Comparison of ENCODE assay signal across 8 mouse cellular contexts in the genomic region with DNA sequence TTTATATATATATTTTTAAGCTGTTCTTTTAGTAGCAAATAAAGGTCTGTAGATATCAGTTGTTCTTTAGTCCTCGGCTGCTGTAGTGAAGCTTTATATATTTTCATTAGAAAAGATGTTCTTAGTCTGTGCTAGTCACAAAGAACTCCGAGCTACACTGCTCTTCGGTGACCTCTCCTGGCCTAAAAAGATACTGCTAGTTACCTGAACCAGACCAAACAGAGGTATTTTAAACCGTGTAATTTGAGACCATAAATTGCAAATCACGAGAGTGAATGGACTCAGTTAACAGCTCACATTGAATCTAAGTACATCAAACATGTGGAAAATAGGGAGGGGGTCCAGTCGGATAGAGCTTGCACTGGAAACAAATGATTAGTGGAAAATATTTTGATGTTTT.
A peak's percentile ranks its signal among the peaks of the same experiment; 100 is the strongest.
DNase-seq lines count a peak whose midpoint lies in the region; ATAC-seq and TF ChIP-seq lines count a peak whose summit lies in the region.

No protein-coding gene starts in this region.

- no peak overlapping the region for H3K4me2 ChIP-seq in hindbrain, embryonic 12.5 days (replicated peaks)
- H3K4me2 ChIP-seq in hindbrain, embryonic 13.5 days = no peak overlapping the region
- no peak overlapping the region for H3K4me2 ChIP-seq in limb, embryonic 14.5 days (replicated peaks; ENCODE audit: low read depth, low read length, severe bottlenecking)

- H3K4me3 ChIP-seq in hindbrain, embryonic 10.5 days = no peak overlapping the region
- H3K4me3 ChIP-seq in hindbrain, embryonic 12.5 days = no peak overlapping the region
- H3K4me3 ChIP-seq in hindbrain, embryonic 13.5 days = no peak overlapping the region
- H3K4me3 ChIP-seq in limb, embryonic 14.5 days (replicated peaks; ENCODE audit: low read length) = no peak overlapping the region

- H3K9ac ChIP-seq in hindbrain, embryonic 12.5 days = no peak overlapping the region
- H3K9ac ChIP-seq in hindbrain, embryonic 13.5 days = no peak overlapping the region
- H3K9ac ChIP-seq in limb, embryonic 14.5 days (ENCODE audit: low read depth, low read length, severe bottlenecking) = no peak overlapping the region

- no peak for TF ChIP-seq POLR2A in limb, embryonic 14.5 days (IDR thresholded peaks at IDR 0.05; ENCODE audit: borderline replicate concordance, extremely low read depth, insufficient read depth, insufficient read length)

- H3K9me3 ChIP-seq in hindbrain, embryonic 10.5 days = peaks cover under 1% of the 10 kb centered on the region; the same call in 1 of the 2 replicates
- no peaks in the 10 kb centered on the region for H3K9me3 ChIP-seq in hindbrain, embryonic 12.5 days (replicated peaks)
- no peaks in the 10 kb centered on the region for H3K9me3 ChIP-seq in hindbrain, embryonic 13.5 days
- no peaks in the 10 kb centered on the region for H3K9me3 ChIP-seq in limb, embryonic 14.5 days (ENCODE audit: control insufficient read depth, low read length)

- H3K27ac ChIP-seq in hindbrain, embryonic 10.5 days = no peak overlapping the region
- H3K27ac ChIP-seq in hindbrain, embryonic 12.5 days = no peak overlapping the region
- H3K27ac ChIP-seq in hindbrain, embryonic 13.5 days = no peak overlapping the region
- no peak overlapping the region for H3K27ac ChIP-seq in limb, embryonic 14.5 days (replicated peaks; ENCODE audit: low read depth, low read length)

- ATAC-seq in hindbrain, embryonic 12.5 days (ENCODE audit: low FRiP score) = no peak
- ATAC-seq in hindbrain, embryonic 13.5 days (ENCODE audit: low FRiP score) = peak; percentile 57; the same call in 1 of the 2 replicates
- 0 out of 2 replicates have a peak, but pooled peaks have one; percentile 70 for ATAC-seq in limb, embryonic 14.5 days (ENCODE audit: low FRiP score, low read depth)

- DNase-seq in hindbrain, embryonic 10.5 days (ENCODE audit: low spot score) = peak; percentile 45
- peak; percentile 34 for DNase-seq in ES-CJ7 (ENCODE audit: low read depth, low spot score)
- DNase-seq in cerebellum, postnatal 10 days = peak; percentile 74 to 80
- DNase-seq in limb, embryonic 14.5 days (ENCODE audit: low spot score) = peak; percentile 52
- DNase-seq in B cell, adult 2 months = no peak
- no peak for DNase-seq in gastrocnemius, postnatal 14 days

- intact Hi-C loops in gastrocnemius, postnatal 14 days (cut with DNase I; ENCODE audit: low total_unique reads) = no loop called here

- no peaks in the 10 kb centered on the region for H3K27me3 ChIP-seq in hindbrain, embryonic 10.5 days (ENCODE audit: insufficient read depth, poor library complexity, severe bottlenecking)
- no peaks in the 10 kb centered on the region for H3K27me3 ChIP-seq in hindbrain, embryonic 12.5 days
- H3K27me3 ChIP-seq in hindbrain, embryonic 13.5 days = no peaks in the 10 kb centered on the region
- H3K27me3 ChIP-seq in limb, embryonic 14.5 days (ENCODE audit: control insufficient read depth, insufficient read depth, low read length) = no peaks in the 10 kb centered on the region

- no peaks in the 10 kb centered on the region for H3K4me1 ChIP-seq in hindbrain, embryonic 10.5 days (replicated peaks)
- H3K4me1 ChIP-seq in hindbrain, embryonic 12.5 days = no peaks in the 10 kb centered on the region
- no peaks in the 10 kb centered on the region for H3K4me1 ChIP-seq in hindbrain, embryonic 13.5 days (replicated peaks)
- H3K4me1 ChIP-seq in limb, embryonic 14.5 days (ENCODE audit: control insufficient read depth, insufficient read depth, low read length) = no peaks in the 10 kb centered on the region

- 24% methylated on average over 6 of the region's 6 CpGs for WGBS in hindbrain, embryonic 10.5 days
- WGBS in hindbrain, embryonic 12.5 days = 23% methylated on average over 6 of the region's 6 CpGs
- 18% methylated on average over 6 of the region's 6 CpGs for WGBS in hindbrain, embryonic 13.5 days
- WGBS in limb, embryonic 14.5 days = 7% methylated on average over 6 of the region's 6 CpGs

- no peaks in the 10 kb centered on the region for H3K36me3 ChIP-seq in hindbrain, embryonic 10.5 days
- H3K36me3 ChIP-seq in hindbrain, embryonic 12.5 days = no peaks in the 10 kb centered on the region
- H3K36me3 ChIP-seq in hindbrain, embryonic 13.5 days = peaks cover 2% of the 10 kb centered on the region; the same call in 1 of the 2 replicates
- H3K36me3 ChIP-seq in limb, embryonic 14.5 days (ENCODE audit: control insufficient read depth, insufficient read depth, low read length) = no peaks in the 10 kb centered on the region

Comparison
In these comparisons a context has a peak if more than half of its experiments do, and no peak if none do; other contexts are left out.
1. DNase-seq: peak in hindbrain, embryonic 10.5 days (single experiment), ES-CJ7 (single experiment), cerebellum, postnatal 10 days (2 of 2) and limb, embryonic 14.5 days (single experiment); none in B cell, adult 2 months (0 of 2) and gastrocnemius, postnatal 14 days (single experiment).